Mouse (Mus musculus): ENCODE results near the gene Ephx1. TPM values are rescaled to one million over a fixed set of nuclear protein-coding genes. Genes with fewer than 3 reads are reported as not detected.
A peak's percentile ranks its signal among the peaks of the same experiment; 100 is the strongest.
"Not testable (repeated sequence)": the region's sequence is repeated elsewhere in the genome, so short reads cannot be mapped to it uniquely, and the experiment has no call there.

Gene Ephx1
- total RNA-seq, 2 experiments from 2014 or later: 27.6 to 30.8 TPM

- DNase-seq (ENCODE audit: low spot score in 2 of 2): no peak
Observed at GRCm38 (mm10) chr1:181014731-181015500, 5.8 kb downstream of the Ephx1 start.

- DNase-seq (ENCODE audit: low spot score in 2 of 2): no peak
Observed at GRCm38 (mm10) chr1:181013446-181013845, 7.3 kb downstream of the Ephx1 start.

DNA sequence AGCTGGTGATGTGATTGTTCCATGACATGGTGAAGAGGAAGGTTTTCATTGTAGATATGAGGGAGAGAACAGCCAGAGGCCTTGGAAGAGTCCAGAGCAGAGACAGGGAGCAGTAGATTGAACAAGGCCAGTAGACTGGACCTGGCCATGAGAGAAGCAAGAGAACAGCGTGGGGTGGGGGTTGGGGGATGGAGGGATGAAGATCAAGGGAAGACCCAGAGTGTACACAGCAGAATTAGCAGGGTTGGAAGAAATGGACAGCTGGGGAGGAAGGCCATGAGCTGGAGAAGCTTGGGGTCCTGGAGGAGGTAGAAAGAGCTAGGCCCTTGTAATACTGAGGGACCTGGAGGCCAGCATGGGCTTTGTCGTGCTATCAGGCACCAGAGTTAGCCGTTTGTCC is 8.3 kb downstream of the Ephx1 start:
- no peak for DNase-seq (ENCODE audit: low spot score in 2 of 2)

- DNase-seq (ENCODE audit: low spot score in 2 of 2): no peak
Observed at GRCm38 (mm10) chr1:181011601-181012000, 9.1 kb downstream of the Ephx1 start.

DNA sequence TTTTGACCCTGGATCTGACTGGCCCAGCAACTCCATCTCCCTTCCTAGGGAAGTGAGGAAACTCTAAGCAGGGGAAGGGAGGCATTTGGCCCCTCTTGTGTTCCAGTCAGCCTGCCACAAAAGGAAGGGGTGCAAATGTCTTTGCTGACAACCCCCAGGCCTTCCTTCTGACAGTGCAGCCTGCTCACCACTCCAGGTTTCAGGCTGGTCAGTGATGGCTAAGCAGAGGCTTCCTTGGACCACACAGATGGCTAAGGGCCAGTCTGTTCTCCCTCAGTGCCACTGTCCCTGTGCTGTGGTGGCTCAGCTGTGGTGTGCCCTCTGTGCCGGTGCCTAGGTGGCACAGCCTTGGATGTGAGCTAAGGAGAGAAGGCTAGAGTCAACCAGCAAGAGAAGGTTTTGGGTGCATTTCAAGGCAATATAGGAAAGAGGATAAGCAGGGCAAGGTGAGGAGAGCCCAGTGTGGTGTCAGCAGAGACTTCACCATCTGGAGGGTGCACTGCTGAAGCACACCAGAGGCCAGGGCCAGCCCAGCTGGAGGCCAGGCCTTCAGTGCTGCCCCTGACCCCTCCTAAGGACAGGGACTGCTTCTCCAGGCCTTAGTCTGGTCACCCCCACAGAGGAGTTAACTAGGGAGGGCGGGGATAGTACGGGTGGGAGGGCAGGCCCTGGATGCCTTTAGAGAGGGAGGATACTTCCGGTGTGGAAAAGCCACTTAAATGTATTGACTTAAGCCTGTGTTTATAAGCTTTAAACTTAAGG is 10.4 kb downstream of the Ephx1 start:
- no peak for DNase-seq (ENCODE audit: low spot score in 2 of 2)

- no peak for DNase-seq (ENCODE audit: low spot score in 2 of 2)
Observed at GRCm38 (mm10) chr1:181009754-181010153, 10.9 kb downstream of the Ephx1 start.

DNA sequence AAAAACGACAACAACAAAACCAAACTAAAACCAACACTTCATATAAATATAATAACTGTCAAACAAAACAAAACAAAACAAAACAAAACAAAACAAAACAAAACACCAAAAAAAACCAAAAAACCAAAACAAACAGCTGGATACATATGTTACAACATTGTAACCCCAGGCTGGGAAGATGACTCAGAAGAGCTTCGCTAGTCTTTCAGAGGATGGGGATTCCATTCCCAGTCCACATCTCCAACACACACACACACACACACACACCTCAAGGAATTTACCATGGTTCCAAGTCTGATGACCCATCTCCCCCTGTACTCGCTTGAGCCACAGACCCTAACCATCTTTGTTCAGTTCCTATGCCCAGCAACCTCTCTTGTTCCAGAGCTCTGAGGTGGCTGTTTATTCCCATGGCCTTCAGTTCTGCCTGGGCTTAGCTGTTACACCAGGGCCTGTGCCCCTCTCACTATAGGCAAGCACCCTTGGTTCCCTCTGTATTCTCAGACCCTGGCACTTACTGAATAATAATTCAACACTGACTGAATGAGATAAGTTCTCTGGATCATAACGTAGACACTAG is 11.6 kb downstream of the Ephx1 start:
- DNase-seq (ENCODE audit: low spot score in 2 of 2): no peak

DNA sequence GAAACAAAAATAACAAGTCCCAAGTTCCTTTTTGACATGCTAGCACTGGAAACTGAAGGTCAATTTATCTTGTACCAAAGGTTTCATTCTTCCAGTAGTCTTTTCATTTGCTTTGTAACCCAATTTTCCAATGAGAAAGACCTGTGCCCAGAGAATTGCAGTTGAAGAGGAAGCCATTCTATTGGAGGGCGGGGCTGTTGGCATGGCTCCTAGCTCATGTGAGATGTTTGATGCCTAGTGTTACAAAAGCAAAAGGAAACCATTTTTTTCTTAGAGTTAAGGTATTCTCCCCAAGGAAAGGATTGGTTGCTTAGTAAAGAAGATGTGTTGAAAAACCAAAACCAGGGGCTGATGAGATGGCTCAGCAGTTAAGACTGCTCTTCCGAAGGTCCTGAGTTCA is 12.4 kb downstream of the Ephx1 start:
- no peak for DNase-seq (ENCODE audit: low spot score in 2 of 2)

GRCm38 (mm10) chr1:181007831-181008230 is 12.9 kb downstream of the Ephx1 start:
- no peak for DNase-seq (ENCODE audit: low spot score in 2 of 2)

GRCm38 (mm10) chr1:181005331-181005730 is 15.4 kb downstream of the Ephx1 start:
- DNase-seq (ENCODE audit: low spot score in 2 of 2): no peak

DNA sequence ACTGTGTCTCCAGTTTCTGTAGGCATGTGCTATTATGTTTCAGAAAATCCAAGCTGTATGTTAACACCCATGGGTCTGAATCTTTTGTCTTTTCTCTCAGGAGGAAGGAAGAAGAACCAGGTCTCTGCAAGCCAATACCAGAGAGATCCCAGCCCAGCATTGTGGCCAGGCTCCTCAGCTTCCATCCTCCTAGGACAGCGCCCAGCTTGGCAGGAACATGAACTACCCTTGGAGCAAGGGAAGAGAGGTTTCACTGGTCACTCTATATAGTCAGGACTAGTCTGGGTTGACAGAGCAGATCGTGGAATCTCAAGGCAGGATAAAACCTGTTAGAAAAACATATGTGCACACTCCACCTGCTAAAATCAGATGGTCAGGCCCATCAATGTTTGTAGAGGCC is 16.9 kb downstream of the Ephx1 start:
- no peak for DNase-seq (ENCODE audit: low spot score in 2 of 2)

DNA sequence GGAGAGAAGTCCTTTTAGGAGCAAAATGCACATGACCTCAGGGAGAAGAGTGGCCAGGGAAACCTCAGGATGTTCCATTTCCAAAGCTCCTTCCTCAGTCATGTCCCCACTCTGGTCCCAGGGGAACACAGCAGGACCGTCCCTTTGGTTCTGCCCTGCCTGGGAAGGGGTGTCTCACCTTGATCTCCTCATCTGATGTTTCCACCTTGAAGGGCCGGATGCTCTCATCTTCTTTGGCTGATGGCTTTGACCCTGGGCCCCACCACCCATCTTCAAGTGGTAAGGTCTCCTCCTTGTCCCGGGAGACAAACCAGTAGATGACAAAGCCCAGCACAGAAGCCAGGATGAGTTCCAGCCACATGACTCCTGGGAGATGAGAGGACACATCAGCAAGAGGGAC is 19.1 kb downstream of the Ephx1 start:
- DNase-seq (ENCODE audit: low spot score in 2 of 2): no peak

- DNase-seq (ENCODE audit: low spot score in 2 of 2): no peak
Observed at GRCm38 (mm10) chr1:181001217-181001616, 19.5 kb downstream of the Ephx1 start.

DNA sequence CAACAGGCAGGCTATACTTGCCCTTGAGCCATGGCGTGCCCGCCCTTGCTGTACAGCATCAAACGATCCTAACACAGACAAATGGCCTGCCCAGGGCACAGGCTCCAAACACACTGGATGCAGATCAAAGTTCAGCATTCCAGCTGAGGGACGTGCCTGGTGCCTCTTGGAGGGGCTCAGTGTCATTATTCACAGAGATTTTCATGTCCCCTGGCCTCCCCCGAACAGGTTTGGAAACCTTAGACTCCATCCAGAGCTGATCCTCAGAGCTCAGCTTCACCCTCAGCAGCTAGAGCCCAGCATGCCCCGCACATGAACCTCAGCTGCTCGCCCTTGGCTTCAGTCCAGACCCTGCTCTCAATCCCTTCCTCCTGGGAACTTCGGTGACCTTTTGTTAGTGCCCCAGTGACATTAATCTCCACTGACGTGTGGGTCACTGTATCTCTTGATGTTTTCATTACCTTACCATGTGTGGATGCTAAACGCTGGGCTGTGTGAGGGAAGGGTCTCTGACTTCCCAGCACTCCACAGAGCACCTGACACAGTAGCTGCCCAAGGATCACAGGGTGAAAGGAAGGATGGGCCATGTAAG is 20.1 kb downstream of the Ephx1 start:
- DNase-seq (ENCODE audit: low spot score in 2 of 2): no peak

DNA sequence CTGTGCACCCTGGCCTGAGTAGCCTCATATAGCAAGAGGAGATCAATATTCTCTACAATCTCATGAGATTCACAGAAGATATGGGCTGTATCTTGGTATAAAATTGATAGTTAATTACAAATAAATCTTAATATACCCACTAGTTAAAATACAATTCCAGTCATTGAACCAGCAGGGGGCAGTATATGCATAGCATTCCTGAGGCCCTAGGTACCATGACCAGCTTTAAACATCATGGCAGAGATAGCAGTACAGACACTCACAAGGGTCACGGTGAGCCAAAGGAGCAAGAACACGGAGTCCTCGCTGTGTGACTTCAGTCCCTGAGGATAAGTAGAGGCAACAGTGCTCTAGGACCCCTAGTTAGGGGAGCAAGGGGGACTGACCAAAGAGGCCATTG is 28.6 kb downstream of the Ephx1 start:
- peak in 1 of 2 experiments; percentile 56 for DNase-seq (ENCODE audit: low spot score in 2 of 2)

DNA sequence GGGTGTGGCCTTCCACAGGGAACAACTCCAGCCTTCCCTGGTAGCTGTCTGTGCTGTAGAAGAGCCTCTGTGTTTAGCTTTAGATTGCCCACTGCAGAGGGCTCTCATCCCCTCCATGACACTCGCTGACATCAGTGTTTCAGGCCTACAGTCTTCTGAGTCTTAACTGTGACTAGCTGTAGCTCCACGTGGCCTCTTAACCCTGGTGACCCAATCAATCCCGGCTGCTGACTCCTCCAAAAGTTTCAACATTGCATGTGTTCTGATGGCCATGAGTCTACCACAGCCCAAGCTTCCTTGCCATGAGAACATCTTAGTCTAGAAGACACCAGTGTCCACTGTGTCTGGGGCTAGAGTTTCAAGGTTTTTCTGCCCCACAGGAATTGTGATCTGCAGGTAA is 30.0 kb downstream of the Ephx1 start:
- DNase-seq (ENCODE audit: low spot score in 2 of 2): no peak

DNA sequence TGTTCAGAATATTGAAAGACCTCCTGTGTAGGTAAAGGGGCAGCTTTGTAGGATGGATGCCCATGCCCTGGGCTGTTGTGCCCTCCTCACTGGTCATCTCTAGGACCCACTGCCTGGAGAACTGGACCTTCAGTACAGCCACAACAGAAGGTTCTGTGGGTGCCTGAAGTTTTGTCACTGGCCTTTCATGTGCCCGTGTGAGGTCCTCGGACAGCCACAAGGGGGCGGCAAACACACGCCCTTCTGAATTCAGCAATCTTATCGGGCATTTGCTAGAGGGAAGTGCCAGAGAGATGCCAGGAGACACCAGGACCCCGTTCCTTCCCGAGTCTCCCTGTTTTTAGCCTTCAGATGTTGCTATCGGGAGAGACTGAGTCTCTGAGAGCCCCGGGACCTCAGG is 32.9 kb downstream of the Ephx1 start:
- DNase-seq (ENCODE audit: low spot score in 2 of 2): peak; percentile 75 to 84

DNA sequence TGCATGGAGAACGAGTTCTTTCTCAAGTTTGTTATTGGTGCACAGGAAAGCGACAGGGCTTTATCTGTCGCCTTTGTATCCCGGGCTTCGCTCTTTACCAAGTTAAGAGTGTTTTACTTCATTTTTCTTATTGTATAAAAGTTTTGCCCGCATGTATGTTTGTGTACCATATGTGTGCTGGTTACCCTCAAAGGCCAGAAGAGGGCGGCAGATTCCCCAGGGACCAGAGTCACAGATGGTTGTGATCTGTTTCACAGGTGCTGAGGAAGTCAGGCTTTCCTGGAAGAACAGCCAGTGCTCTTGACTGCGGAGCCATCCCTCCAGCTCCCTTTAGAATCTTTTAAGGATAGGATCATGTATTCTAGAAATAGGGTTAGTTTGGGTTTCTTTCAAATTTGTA is 34.0 kb downstream of the Ephx1 start:
- DNase-seq (ENCODE audit: low spot score in 2 of 2): no peak

DNA sequence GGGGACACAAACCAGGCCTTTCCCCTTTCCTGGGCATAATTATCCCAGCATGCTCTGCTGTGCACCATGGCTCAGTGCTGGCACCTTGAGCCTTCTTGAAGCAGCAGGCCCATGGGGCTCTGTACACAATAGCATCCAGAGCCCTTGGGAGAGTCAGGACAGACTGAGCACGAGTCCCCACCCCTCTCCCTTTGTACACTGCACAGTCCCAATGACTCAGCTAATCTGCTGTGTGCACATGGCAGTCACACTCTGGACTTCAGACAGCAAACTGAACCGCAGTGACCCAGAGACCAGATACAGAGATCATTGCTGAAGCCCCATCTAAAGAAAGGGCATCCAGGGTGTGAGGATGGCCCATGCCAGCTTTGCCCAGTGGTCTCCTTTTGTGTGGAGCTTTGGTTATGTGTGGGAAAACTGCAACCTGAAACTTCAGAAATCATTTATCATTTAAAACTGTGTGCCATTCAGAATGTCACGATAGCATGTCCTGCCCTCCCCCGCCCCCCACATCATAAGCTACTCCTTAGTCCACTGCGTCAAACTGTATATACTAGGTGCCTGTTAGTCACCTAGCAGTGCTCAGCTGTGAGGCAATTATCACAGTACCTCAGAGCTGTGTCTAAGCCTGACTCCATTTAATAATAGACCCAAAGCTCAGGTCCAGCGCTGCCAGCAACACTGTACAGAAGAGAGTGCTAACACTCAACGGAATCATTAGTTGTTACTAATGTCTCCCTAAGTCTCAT is 39.2 kb downstream of the Ephx1 start:
- DNase-seq (ENCODE audit: low spot score in 2 of 2): not testable (repeated sequence)

DNA sequence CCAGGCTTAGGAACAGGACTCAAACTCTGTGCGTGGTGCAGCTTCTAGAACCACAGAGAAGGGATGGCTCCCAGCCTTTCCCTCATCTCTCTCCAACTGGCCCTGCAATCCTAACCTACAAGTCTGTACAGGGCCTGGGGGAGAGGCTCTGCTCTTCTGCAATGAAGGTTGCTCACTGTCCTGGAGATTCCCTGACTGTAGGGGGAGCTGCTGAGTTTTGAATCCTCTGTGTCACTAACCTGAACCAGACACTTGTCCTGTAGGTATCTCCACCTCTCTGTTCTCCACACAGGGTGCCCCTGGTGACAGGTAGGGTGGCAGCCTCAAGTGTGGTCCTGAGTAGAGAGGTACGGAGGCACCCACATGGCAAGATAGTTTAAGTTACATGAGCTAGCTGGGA is 40.2 kb downstream of the Ephx1 start:
- no peak for DNase-seq (ENCODE audit: low spot score in 2 of 2)

All from left cerebral cortex, adult 18-20 months (tissue).